Mouse (Mus musculus): ENCODE measurements around the gene Zfp990. TPM values are rescaled to one million over a fixed set of nuclear protein-coding genes. Genes with fewer than 3 reads are reported as not detected.
"Not testable (repeated sequence)": the region's sequence is repeated elsewhere in the genome, so short reads cannot be mapped to it uniquely, and the experiment has no call there.

Gene Zfp990
- total RNA-seq (2021) = under 1 TPM; 0.39 to 0.41 TPM

GRCm38 (mm10) chr4:145510459-145510858, at the start of gene Zfp990:
Gene Zfp990 (plus strand): TSS chr4:145510759.
- intact Hi-C loops (cut with DNase I); DNase-seq (ENCODE audit: low spot score in 2 of 2): not testable (repeated sequence)

GRCm38 (mm10) chr4:145463553-145464253, 46.9 kb upstream of the Zfp990 start:
- DNase-seq (ENCODE audit: low spot score in 2 of 2); intact Hi-C loops (cut with DNase I): not testable (repeated sequence)

GRCm38 (mm10) chr4:145478128-145478527, 32.4 kb upstream of the Zfp990 start:
- intact Hi-C loops (cut with DNase I) = no loop called here
- DNase-seq (ENCODE audit: low spot score in 2 of 2) = no peak

GRCm38 (mm10) chr4:145480699-145481098, 29.9 kb upstream of the Zfp990 start:
- DNase-seq (ENCODE audit: low spot score in 2 of 2); intact Hi-C loops (cut with DNase I): not testable (repeated sequence)

GRCm38 (mm10) chr4:145489396-145489795, 21.2 kb upstream of the Zfp990 start:
- no peak for DNase-seq (ENCODE audit: low spot score in 2 of 2)
- intact Hi-C loops (cut with DNase I) = no loop called here

GRCm38 (mm10) chr4:145492132-145492531, 18.4 kb upstream of the Zfp990 start:
- no peak for DNase-seq (ENCODE audit: low spot score in 2 of 2)
- intact Hi-C loops (cut with DNase I) = no loop called here

GRCm38 (mm10) chr4:145493316-145493715, 17.2 kb upstream of the Zfp990 start:
- intact Hi-C loops (cut with DNase I) = not testable (repeated sequence)

GRCm38 (mm10) chr4:145514637-145515036, 4.1 kb downstream of the Zfp990 start:
- intact Hi-C loops (cut with DNase I); DNase-seq (ENCODE audit: low spot score in 2 of 2): not testable (repeated sequence)

More at GRCm38 (mm10) chr4:145493316-145493715, 17.2 kb upstream of the Zfp990 start:
- DNase-seq (ENCODE audit: low spot score in 2 of 2) = not testable (repeated sequence)

- intact Hi-C loops (cut with DNase I); DNase-seq (ENCODE audit: low spot score in 2 of 2): not testable (repeated sequence)
These were observed 5.4 kb downstream of the Zfp990 start for GRCm38 (mm10) chr4:145515776-145516565.

GRCm38 (mm10) chr4:145517391-145517790, 6.8 kb downstream of the Zfp990 start:
- intact Hi-C loops (cut with DNase I); DNase-seq (ENCODE audit: low spot score in 2 of 2): not testable (repeated sequence)

- DNase-seq (ENCODE audit: low spot score in 2 of 2); intact Hi-C loops (cut with DNase I): not testable (repeated sequence)
These were observed 33.3 kb downstream of the Zfp990 start for GRCm38 (mm10) chr4:145543861-145544260.

- DNase-seq (ENCODE audit: low spot score in 2 of 2); intact Hi-C loops (cut with DNase I): not testable (repeated sequence)
These were observed 34.5 kb downstream of the Zfp990 start for GRCm38 (mm10) chr4:145545106-145545505.

- intact Hi-C loops (cut with DNase I); DNase-seq (ENCODE audit: low spot score in 2 of 2): not testable (repeated sequence)
These were observed 35.3 kb downstream of the Zfp990 start for GRCm38 (mm10) chr4:145545734-145546349.

- intact Hi-C loops (cut with DNase I); DNase-seq (ENCODE audit: low spot score in 2 of 2): not testable (repeated sequence)
These were observed 35.9 kb downstream of the Zfp990 start for GRCm38 (mm10) chr4:145546477-145546876.

- intact Hi-C loops (cut with DNase I) = loop anchor here (5.0 kb wide), 1 partner anchor 119 kb away; no protein-coding TSS in a partner anchor
- DNase-seq (ENCODE audit: low spot score in 2 of 2) = no peak
These were observed 46.1 kb downstream of the Zfp990 start for GRCm38 (mm10) chr4:145556680-145557079.

- DNase-seq (ENCODE audit: low spot score in 2 of 2) = no peak
- intact Hi-C loops (cut with DNase I) = loop anchor here (1.0 to 5.0 kb wide), 2 partner anchors 122 to 1960 kb away; no protein-coding TSS in a partner anchor
These were observed 49.0 kb downstream of the Zfp990 start for GRCm38 (mm10) chr4:145559505-145560099.

- intact Hi-C loops (cut with DNase I) = no loop called here
- DNase-seq (ENCODE audit: low spot score in 2 of 2) = no peak
These were observed 53.7 kb downstream of the Zfp990 start for GRCm38 (mm10) chr4:145564111-145564821.

GRCm38 (mm10) chr4:145570461-145570860, 59.9 kb downstream of the Zfp990 start:
- intact Hi-C loops (cut with DNase I); DNase-seq (ENCODE audit: low spot score in 2 of 2): not testable (repeated sequence)

GRCm38 (mm10) chr4:145576623-145577022, 66.1 kb downstream of the Zfp990 start:
- intact Hi-C loops (cut with DNase I) = not testable (repeated sequence)

More at GRCm38 (mm10) chr4:145576623-145577022, 66.1 kb downstream of the Zfp990 start:
- DNase-seq (ENCODE audit: low spot score in 2 of 2) = not testable (repeated sequence)

All from left cerebral cortex, postnatal 36 days (tissue).